Mouse (Mus musculus) heart, adult 11 months (tissue): ENCODE data around the gene Prph.
A peak's percentile ranks its signal among the peaks of the same experiment; 100 is the strongest.

Experiments
- DNase-seq: peaks from one replicate; pipeline ENCODE4 v3.0.0; 2022

The Prph gene

GRCm38 (mm10) chr15:99099139-99099556 is 44.2 kb downstream of the Prph start:
- DNase-seq: peak; percentile 89

GRCm38 (mm10) chr15:99099984-99100383 is 45.0 kb downstream of the Prph start:
- DNase-seq: no peak

GRCm38 (mm10) chr15:99105238-99105637 is 50.3 kb downstream of the Prph start:
- no peak for DNase-seq

GRCm38 (mm10) chr15:99107866-99108265 is 52.9 kb downstream of the Prph start:
- no peak for DNase-seq
